Mouse (Mus musculus) kidney, adult 8-10 months (tissue): ENCODE results near the gene Vamp5.

ENCODE experiments used
- DNase-seq, 2 experiments: peaks; one replicate each; pipeline ENCODE4 v3.0.0; 2022

Gene Vamp5

GRCm38 (mm10) chr6:72380131-72380770, at the start of gene Vamp5:
Gene Vamp5, minus strand, starts transcription at chr6:72380468.
- peak; percentile 82 to 85 for DNase-seq

DNA sequence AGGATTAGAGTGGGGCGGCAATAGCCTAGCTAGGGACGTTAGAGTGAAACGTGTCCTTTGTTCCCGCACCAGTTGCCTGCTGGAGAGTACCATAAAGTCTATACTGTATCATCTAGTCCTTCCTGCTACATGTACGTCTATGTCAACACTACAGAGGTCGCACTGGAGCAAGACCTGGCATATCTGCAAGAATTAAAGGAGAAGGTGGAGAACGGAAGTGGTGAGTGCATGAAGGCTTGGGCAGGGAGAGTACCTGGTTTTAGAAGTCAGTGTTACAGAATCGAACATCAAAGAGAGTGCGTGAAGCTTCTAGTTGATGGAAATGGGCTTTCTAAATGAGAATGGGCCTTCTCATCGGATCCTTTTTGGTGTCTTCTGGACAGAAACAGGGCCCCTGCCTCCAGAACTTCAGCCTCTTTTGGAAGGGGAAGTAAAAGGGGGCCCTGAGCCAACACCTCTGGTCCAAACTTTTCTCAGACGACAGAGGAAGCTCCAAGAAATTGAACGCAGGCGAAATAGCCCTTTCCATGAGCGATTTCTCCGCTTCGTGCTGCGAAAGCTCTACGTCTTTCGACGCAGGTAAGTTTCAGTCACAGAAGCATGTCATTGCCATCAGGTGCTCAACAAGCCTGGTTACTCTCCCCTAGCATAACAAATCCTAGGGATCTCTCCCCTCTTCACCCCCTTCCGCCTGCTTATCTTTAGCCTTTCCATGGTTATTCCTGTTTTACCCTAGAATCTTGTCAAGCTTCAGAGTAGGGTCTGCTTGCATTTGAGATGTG, 49.0 kb upstream of the Vamp5 start:
- DNase-seq: no peak

DNA sequence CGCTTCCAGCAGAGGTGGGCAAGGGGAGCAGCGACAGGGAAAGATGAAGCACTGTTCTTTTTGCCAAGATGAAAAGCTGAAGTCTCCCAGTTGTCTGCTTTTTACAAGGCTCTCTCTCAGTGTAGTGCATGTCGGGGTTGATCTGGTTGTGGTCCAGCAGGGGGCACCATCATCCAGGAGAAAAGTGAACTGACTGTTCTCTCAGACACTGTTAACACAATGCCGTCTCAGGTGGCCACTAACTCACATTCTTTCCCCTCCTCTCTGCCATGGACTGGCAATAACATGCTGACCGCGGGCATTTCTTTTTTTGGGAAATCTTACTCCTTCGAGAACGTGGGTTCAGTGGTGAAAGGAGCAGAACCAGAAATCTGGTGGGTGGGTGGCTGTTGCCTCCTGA, 47.8 kb upstream of the Vamp5 start:
- DNase-seq: peak; percentile 68 to 86

DNA sequence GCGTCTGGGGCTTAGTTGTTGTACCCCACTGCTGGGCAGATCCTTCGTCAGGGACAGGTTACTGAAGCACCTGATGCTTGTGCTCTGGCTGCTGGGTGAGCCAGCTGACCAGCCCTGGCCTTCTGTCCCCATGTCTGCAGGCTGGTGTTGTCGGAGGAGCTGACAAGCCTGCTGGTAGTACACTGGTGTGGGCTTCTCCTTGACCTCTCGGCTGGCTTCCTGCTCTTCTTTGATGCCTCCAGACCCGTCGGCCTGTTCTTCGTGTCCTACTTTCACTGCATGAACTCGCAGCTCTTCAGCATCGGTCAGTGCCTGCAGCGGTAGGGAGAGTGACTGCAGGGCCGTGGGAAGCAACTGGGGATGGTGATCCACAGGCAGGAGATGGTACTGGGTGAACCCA, 45.4 kb upstream of the Vamp5 start:
- DNase-seq: no peak

- DNase-seq: no peak
These were observed 40.6 kb upstream of the Vamp5 start for GRCm38 (mm10) chr6:72420901-72421300.

- no peak for DNase-seq
These were observed 39.5 kb upstream of the Vamp5 start for GRCm38 (mm10) chr6:72419806-72420205.

GRCm38 (mm10) chr6:72418279-72418678, 38.0 kb upstream of the Vamp5 start:
- DNase-seq: no peak

GRCm38 (mm10) chr6:72415964-72416772, 35.9 kb upstream of the Vamp5 start:
- DNase-seq: no peak

GRCm38 (mm10) chr6:72415181-72415580, 34.9 kb upstream of the Vamp5 start:
- DNase-seq: no peak

DNA sequence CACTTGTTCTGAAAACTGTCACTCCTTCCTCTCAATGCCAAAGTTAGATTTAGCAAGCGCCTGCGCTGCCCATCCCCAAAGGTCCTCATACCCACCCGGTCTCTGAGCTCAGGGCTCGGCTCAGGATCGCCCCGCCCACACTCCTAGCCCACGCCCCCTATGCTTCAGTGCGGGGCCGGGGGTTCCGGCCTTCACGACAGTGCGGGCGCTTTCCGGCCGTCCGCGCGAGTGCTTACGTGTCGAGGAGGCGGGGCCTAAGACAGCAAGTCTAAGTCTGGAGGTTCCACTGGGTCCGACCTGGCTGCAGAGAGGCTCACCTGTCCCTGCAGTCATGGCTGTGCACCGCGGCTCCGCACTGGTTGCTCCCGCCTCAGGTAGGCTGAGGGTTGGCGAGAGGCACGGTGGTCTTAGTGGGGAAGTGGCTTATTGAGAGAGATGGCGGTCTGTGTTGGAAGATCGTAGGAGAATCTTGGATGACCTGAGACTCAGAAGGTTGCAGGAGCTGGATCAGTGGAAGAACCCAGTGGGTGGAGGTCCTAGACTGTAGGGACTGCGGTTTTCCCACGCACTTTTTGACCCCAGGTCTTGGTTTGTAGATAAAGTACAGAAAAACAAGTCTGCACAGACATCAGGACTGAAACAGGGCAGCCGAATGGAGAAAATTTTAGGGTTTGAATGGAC, 33.9 kb upstream of the Vamp5 start, which contains the start of gene Ggcx:
TSS of gene Ggcx (plus strand) at position 233 of the 681 bp plus-strand sequence.
- peak; percentile 96 to 97 for DNase-seq

- no peak for DNase-seq
These were observed 30.2 kb upstream of the Vamp5 start for GRCm38 (mm10) chr6:72410518-72410917.

DNA sequence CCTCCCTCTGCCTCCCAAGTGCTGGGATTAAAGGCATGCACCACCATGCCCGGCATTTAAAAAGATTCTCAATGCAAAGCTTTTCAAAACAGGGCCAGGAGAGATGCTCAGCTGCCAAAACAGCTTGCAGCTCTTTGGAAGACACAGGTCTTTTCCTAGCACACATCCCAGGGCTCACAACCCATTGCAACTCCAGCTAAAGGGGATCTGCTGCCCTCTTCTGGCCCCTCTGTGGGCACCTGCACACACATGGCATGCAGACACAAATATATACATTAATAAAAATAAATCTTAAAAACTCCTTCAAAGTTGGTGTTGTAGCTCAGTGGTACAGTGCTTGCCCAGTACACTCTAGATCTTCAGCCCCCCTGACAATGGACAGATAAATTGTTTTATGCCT, 29.7 kb upstream of the Vamp5 start:
- no peak for DNase-seq

- DNase-seq: peak; percentile 64 to 81
These were observed 29.3 kb upstream of the Vamp5 start for GRCm38 (mm10) chr6:72409567-72409966.

DNA sequence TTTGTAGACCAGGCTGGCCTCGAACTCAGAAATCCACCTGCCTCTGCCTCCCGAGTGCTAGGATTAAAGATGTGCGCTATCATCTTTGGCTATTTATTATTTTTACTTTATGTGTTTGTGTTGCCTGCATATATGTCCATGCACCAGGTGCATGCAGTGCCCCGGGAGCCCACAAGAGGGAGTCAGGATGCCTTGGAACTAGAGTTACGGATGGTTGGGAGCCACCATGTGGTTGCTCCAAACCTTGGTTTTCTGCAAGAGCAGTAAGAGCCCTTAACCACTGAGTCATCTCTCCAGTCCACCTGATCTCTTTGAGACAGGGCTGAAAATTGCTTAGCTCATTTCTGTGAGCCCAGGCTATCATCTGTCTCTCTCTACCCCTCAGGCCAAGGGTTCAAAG, 26.9 kb upstream of the Vamp5 start:
- peak; percentile 78 to 90 for DNase-seq

- no peak for DNase-seq
These were observed 25.1 kb upstream of the Vamp5 start for GRCm38 (mm10) chr6:72405356-72405755.

- DNase-seq: peak; percentile 72 to 92
These were observed 21.6 kb upstream of the Vamp5 start for GRCm38 (mm10) chr6:72401875-72402274.

GRCm38 (mm10) chr6:72399967-72400366, 19.7 kb upstream of the Vamp5 start:
- DNase-seq: no peak

GRCm38 (mm10) chr6:72396837-72397251, 16.6 kb upstream of the Vamp5 start:
- no peak for DNase-seq

GRCm38 (mm10) chr6:72392341-72392740, 12.1 kb upstream of the Vamp5 start:
- no peak for DNase-seq

DNA sequence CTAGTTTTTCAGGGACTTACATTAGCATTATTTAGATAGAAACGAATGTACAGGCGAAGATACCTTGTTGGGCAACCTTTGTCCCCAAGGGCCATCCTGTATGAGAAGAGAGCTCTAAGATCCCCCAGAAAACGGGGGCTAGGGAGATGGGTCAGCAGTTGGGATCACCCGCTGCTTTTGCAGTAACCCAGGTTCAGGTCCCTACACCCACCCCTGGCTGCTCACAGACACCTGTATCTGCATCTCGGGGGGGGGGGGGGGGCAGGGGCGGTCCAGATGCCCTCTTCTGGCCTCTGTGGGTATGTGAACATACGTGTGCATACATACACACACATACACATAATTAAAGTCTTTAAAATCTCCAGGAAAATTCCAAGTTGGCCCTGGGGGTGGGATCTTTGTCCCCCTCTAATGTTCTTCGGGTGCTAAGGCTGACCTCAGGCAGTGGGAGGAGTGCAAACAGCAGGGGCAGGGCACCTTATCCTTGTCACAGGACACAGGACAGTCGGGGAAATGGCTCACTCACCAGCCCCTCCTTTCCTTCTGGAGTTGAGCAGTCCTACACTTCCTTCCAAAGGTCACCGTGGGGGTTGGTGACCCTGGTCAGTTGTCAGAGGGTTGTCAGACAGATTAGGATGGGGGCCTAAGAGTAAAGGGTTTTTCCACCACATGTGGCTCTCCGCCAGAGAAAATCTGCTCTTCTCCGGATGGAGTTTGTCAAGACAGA, 10.7 kb upstream of the Vamp5 start:
- DNase-seq: peak; percentile 89 to 95

GRCm38 (mm10) chr6:72389941-72390771, 9.9 kb upstream of the Vamp5 start, which contains the start of gene Vamp8:
Gene Vamp8, minus strand, starts transcription at chr6:72390703.
- DNase-seq: peak; percentile 90 to 94
